Mouse (Mus musculus): ENCODE results near the gene Hk2. TPM values are rescaled to one million over a fixed set of nuclear protein-coding genes. Genes with fewer than 3 reads are reported as not detected.
"Not testable (repeated sequence)": the region's sequence is repeated elsewhere in the genome, so short reads cannot be mapped to it uniquely, and the experiment has no call there.

The Hk2 gene
- polyA plus RNA-seq, 2 experiments from 2014 or later, result 5.0 to 6.4 TPM

DNA sequence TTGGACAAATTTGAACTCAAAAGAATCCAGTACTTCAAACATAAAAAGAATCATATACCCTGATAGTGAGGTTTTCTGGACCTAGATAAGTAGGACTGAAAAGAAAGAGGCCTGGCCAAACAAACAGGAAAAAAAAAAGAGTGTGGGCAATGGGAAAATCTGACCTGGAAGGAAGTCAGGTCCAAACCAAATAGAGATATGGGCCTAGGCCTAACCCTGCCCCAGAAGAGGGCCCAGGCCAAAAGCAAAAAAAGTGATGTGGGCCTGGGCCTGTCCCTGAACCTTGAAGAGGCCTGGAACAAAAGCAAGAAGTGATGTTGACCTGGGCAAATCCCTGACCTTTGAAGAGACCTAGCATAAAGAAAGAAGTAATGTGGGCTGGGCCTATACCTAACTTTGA is 90.1 kb downstream of the Hk2 start:
- no peak for ATAC-seq

DNA sequence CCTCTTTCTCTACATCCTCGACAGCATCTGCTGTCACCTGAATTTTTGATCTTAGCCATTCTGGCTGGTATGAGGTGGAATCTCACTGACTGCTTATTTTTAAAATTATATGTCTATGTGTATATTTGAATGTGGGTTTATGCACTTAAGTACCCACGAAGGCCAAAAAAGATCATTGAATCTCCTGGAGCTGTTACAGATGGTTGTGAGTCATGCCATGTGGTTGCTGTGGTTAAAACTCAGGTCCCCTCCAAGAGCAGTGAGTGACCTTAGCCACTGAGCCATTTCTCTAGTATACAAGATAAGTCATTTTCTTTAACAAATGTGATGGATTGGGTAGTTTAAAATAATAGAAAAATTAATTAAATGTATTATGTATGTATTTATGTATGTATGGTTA is 95.0 kb downstream of the Hk2 start:
- not testable (repeated sequence) for ATAC-seq

DNA sequence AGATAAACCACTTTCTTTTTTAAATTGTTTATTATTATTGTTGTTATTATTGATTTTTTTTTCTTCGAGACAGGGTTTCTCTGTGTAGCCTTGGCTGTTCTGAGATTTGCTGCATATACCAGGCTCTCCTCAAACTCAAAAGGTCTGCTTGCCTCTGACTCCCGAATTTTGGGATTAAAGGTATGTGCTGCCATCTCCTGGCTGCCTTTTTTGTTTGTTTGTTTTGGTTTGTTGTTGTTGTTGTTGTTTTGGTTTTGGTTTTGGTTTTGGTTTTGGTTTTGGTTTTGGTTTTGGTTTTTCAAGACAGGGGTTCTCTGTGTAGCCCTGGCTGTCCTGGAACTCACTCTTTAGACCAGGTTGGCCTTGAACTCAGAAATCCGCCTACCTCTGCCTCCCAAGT is 96.6 kb downstream of the Hk2 start:
- ATAC-seq, result not testable (repeated sequence)

Other genes starting within 250 kb of the Hk2 start
- gene Pole4, start 69.1 kb downstream of the Hk2 start, polyA plus RNA-seq (2017; shearing (Covaris generic)), result 10 to 100 TPM; 67.9 to 73.6 TPM
- 1 to 10 TPM; 2.7 to 3.8 TPM for gene Sema4f, start 165.3 kb upstream of the Hk2 start, polyA plus RNA-seq (2017; shearing (Covaris generic))
- 1 to 10 TPM in 1 of 2 experiments, under 1 TPM in 1; 0.74 to 1.4 TPM for gene M1ap, start 172.4 kb upstream of the Hk2 start, polyA plus RNA-seq (2017; shearing (Covaris generic))

Measured in activated CD4-positive, CD25-positive, alpha-beta regulatory T cell, adult 4 months (primary cell).